8 mouse cellular contexts compared by ENCODE assay signal in the genomic region with DNA sequence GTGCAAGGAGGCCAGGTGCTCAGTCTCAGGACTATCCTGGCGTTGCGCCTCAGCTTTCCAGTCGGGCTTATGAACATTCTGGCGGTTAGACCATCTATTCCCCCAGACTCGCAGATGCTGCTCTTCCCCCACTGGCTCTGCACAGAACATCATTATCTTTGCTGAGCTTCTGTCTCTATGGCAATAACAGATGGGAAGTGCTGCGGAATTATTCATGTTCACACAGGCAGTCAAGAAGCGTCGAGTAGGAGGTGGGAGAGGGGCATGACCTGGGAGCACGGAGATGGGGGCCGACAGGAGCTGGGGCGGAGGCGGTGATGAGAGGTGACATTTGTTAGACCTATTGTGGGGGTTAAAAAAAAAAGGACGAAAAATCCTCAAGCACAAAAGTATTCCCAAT. TPM values are rescaled to one million over a fixed set of nuclear protein-coding genes. Genes with fewer than 3 reads are reported as not detected.
A peak's percentile ranks its signal among the peaks of the same experiment; 100 is the strongest.
DNase-seq lines count a peak whose midpoint lies in the region; ATAC-seq and TF ChIP-seq lines count a peak whose summit lies in the region.

No protein-coding gene starts in this region.

- peak overlapping the region; percentile 77 for H3K4me2 ChIP-seq in kidney, embryonic 16.5 days (replicated peaks; ENCODE audit: low read depth, low read length)
- H3K4me2 ChIP-seq in neural tube, embryonic 15.5 days: peak overlapping the region; percentile 76

- DNase-seq in heart, adult 18-20 months: peak; percentile 17 to 47
- no peak for DNase-seq in heart, adult 8-10 months (ENCODE audit: low spot score)
- DNase-seq in cerebellum, adult 2 months: peak; percentile 30 to 43
- peak; percentile 74 to 78 for DNase-seq in frontal cortex, adult 2 months (ENCODE audit: extremely low spot score in 1 of 2, low spot score in 1 of 2)
- DNase-seq in liver (peak; percentile 25), adipocyte (ENCODE audit: low spot score) (no peak)

- H3K4me1 ChIP-seq in cerebellum, adult 2 months (ENCODE audit: control insufficient read depth, insufficient read depth, low read length): no peaks in the 10 kb centered on the region
- peaks cover 22% of the 10 kb centered on the region for H3K4me1 ChIP-seq in kidney, embryonic 16.5 days (ENCODE audit: insufficient read depth, low read length)
- peaks cover 27% of the 10 kb centered on the region for H3K4me1 ChIP-seq in neural tube, embryonic 15.5 days

- TF ChIP-seq POLR2A in cerebellum, adult 2 months (IDR thresholded peaks at IDR 0.05; ENCODE audit: borderline replicate concordance, insufficient read depth, low read length): no peak

- WGBS in cerebellum, adult 2 months: 13% methylated on average over 13 of the region's 13 CpGs
- WGBS in kidney, embryonic 16.5 days: 7% methylated on average over 13 of the region's 13 CpGs
- 3% methylated on average over 13 of the region's 13 CpGs for WGBS in neural tube, embryonic 15.5 days

- no peaks in the 10 kb centered on the region for H3K36me3 ChIP-seq in kidney, embryonic 16.5 days (ENCODE audit: insufficient read depth, low read length)
- no peaks in the 10 kb centered on the region for H3K36me3 ChIP-seq in neural tube, embryonic 15.5 days

- TF ChIP-seq CTCF in cerebellum, adult 2 months (IDR thresholded peaks at IDR 0.05; ENCODE audit: borderline replicate concordance, insufficient read depth, low read depth, low read length): no peak

- no peak overlapping the region for H3K27ac ChIP-seq in cerebellum, adult 2 months (ENCODE audit: insufficient read depth, low read length)
- H3K27ac ChIP-seq in kidney, embryonic 16.5 days (ENCODE audit: low read length): peak overlapping the region; percentile 100; the same call in 1 of the 2 replicates
- peak overlapping the region; percentile 98 for H3K27ac ChIP-seq in neural tube, embryonic 15.5 days (replicated peaks)

- ATAC-seq in kidney, embryonic 16.5 days (ENCODE audit: low FRiP score, low TSS enrichment): no peak
- ATAC-seq in neural tube, embryonic 15.5 days (ENCODE audit: low FRiP score): peak; percentile 13

- peak overlapping the region; percentile 80 for H3K4me3 ChIP-seq in cerebellum, adult 2 months (replicated peaks; ENCODE audit: insufficient read depth, low read depth, low read length)
- peak overlapping the region; percentile 100 for H3K4me3 ChIP-seq in kidney, embryonic 16.5 days (ENCODE audit: low read length)
- peak overlapping the region; percentile 96 for H3K4me3 ChIP-seq in neural tube, embryonic 15.5 days (replicated peaks)

- H3K9me3 ChIP-seq in kidney, embryonic 16.5 days (ENCODE audit: low read length): no peaks in the 10 kb centered on the region
- H3K9me3 ChIP-seq in neural tube, embryonic 15.5 days (replicated peaks): no peaks in the 10 kb centered on the region

- peak overlapping the region; percentile 95; the same call in 1 of the 2 replicates for H3K9ac ChIP-seq in kidney, embryonic 16.5 days (replicated peaks; ENCODE audit: low read length)
- peak overlapping the region; percentile 73 for H3K9ac ChIP-seq in neural tube, embryonic 15.5 days (replicated peaks)

- no peaks in the 10 kb centered on the region for H3K27me3 ChIP-seq in cerebellum, adult 2 months (ENCODE audit: control insufficient read depth, insufficient read depth, low read length)
- H3K27me3 ChIP-seq in kidney, embryonic 16.5 days (ENCODE audit: insufficient read depth, low read length): no peaks in the 10 kb centered on the region
- H3K27me3 ChIP-seq in neural tube, embryonic 15.5 days (replicated peaks): no peaks in the 10 kb centered on the region

RNA-seq across cellular contexts. Expression of a gene that starts 1.7 kb away (rescaled TPM):
- total RNA-seq in heart, adult 18-20 months (2021): 10 to 100 TPM; 13.6 to 14.0 TPM
- total RNA-seq in heart, adult 8-10 months (2022): 10 to 100 TPM; 11.4 to 18.7 (median 14.9) TPM
- 14.0 and 14.5 TPM in 2 replicates for polyA plus RNA-seq in cerebellum, adult 2 months (2012; rRNA removed)
- polyA plus RNA-seq in frontal cortex, adult 2 months (2012; rRNA removed): 19.8 and 20.0 TPM in 2 replicates
- polyA plus RNA-seq in kidney, embryonic 16.5 days (2015; fragmentation: Nextera tagmentation; extraction: Ambion mirVana): 18.5 and 21.2 TPM in 2 replicates
- polyA plus RNA-seq in neural tube, embryonic 15.5 days (2015; fragmentation: Nextera tagmentation; extraction: Ambion mirVana): 21.3 and 23.2 TPM in 2 replicates

RNA-seq across cellular contexts. Expression of a gene that starts 56.5 kb away (rescaled TPM):
- 1 to 10 TPM in 1 of 2 experiments, under 1 TPM in 1; 0.32 to 1.3 TPM for total RNA-seq in heart, adult 18-20 months (2021)
- under 1 TPM; 0.37 to 0.47 (median 0.42) TPM for total RNA-seq in heart, adult 8-10 months (2022)
- polyA plus RNA-seq in cerebellum, adult 2 months (2012; rRNA removed): 312 and 337 TPM in 2 replicates
- 135 and 164 TPM in 2 replicates for polyA plus RNA-seq in frontal cortex, adult 2 months (2012; rRNA removed)
- 105 and 119 TPM in 2 replicates for polyA plus RNA-seq in kidney, embryonic 16.5 days (2015; fragmentation: Nextera tagmentation; extraction: Ambion mirVana)
- 29.8 and 30.3 TPM in 2 replicates for polyA plus RNA-seq in neural tube, embryonic 15.5 days (2015; fragmentation: Nextera tagmentation; extraction: Ambion mirVana)

Comparison
In these comparisons a context has a peak if more than half of its experiments do, and no peak if none do; other contexts are left out.
1. DNase-seq: peak in heart, adult 18-20 months (2 of 2), cerebellum, adult 2 months (2 of 2), frontal cortex, adult 2 months (2 of 2) and liver (single experiment); none in heart, adult 8-10 months (single experiment) and adipocyte (single experiment).
2. Peak in every context shown above with its lines, with median percentiles within 50 percentile points of each other: H3K4me3 ChIP-seq.